Mouse (Mus musculus) stomach, postnatal 0 days (tissue): ENCODE measurements around the gene Nrsn2. TPM values are rescaled to one million over a fixed set of nuclear protein-coding genes. Genes with fewer than 3 reads are reported as not detected.
A peak's percentile ranks its signal among the peaks of the same experiment; 100 is the strongest.

Experiments used
- ATAC-seq: fragments of 200-750 bp; cut with Nextera tagmentation; 2 replicates; pipeline ENCODE4 v1.8.0; 2017; ENCODE audit not compliant: low FRiP score, low TSS enrichment
- DNase-seq: peaks from one replicate; pipeline ENCODE4 v3.0.0-alpha.2; 2016; ENCODE audit warnings: low spot score
- H3K27ac ChIP-seq: fragments of 300-500 bp; sonication (generic); replicated peaks from 2 replicates; pipeline ENCODE4 v1.5.1; 2014; ENCODE audit warnings: mild to moderate bottlenecking, control low read depth
- H3K27me3 ChIP-seq: fragments of 300-500 bp; sonication (generic); 2 replicates; pipeline ENCODE4 v1.6.1; 2014; ENCODE audit warnings: low read length; ENCODE audit not compliant: control insufficient read depth, insufficient read depth
- H3K36me3 ChIP-seq: fragments of 300-500 bp; sonication (generic); 2 replicates; pipeline ENCODE4 v1.6.1; 2014; ENCODE audit warnings: low read length, mixed read lengths; ENCODE audit not compliant: control insufficient read depth, insufficient read depth
- H3K4me1 ChIP-seq: fragments of 300-500 bp; sonication (generic); replicated peaks from 2 replicates; pipeline ENCODE4 v1.6.1; 2014; ENCODE audit warnings: antibody characterized with exemption; ENCODE audit not compliant: control insufficient read depth, insufficient read depth
- H3K4me2 ChIP-seq: fragments of 300-500 bp; sonication (generic); replicated peaks from 2 replicates; pipeline ENCODE4 v1.6.1; 2014; ENCODE audit warnings: low read depth, mild to moderate bottlenecking, control low read depth, moderate library complexity
- H3K4me3 ChIP-seq: fragments of 300-500 bp; sonication (generic); 2 replicates; pipeline ENCODE4 v1.5.1; 2014; ENCODE audit warnings: low read depth, low read length, control low read depth
- H3K9ac ChIP-seq: fragments of 300-500 bp; sonication (generic); 2 replicates; pipeline ENCODE4 v1.6.1; 2014; ENCODE audit warnings: mild to moderate bottlenecking, low read length, control low read depth, mixed read lengths
- H3K9me3 ChIP-seq: fragments of 300-500 bp; sonication (generic); 2 replicates; pipeline ENCODE4 v1.6.1; 2016; ENCODE audit warnings: low read length; ENCODE audit not compliant: control insufficient read depth
- CTCF ChIP-seq: IDR thresholded peaks from 2 replicates; pipeline ENCODE4 v1.5.1; 2016; ENCODE audit warnings: antibody characterized with exemption, low read depth, mild to moderate bottlenecking, moderate library complexity
- EP300 ChIP-seq: optimal IDR thresholded peaks from 2 replicates; pipeline ENCODE3; 2016; ENCODE audit warnings: antibody characterized with exemption
- WGBS: fragments of 180-500 bp; shearing (Covaris S2); extraction: QIAGEN DNeasy Blood & Tissue Kit; methylation state at CpG from one replicate; pipeline ENCODE4 v1.1.7; 2014; 5-methylcytosine and 5-hydroxymethylcytosine counted together
- polyA plus RNA-seq: library from polyadenylated mRNA; unstranded; fragments of >200 nt; fragmentation: Nextera tagmentation; extraction: Ambion mirVana; gene quantifications from 2 replicates; pipeline ENCODE4 v1.2.1, GENCODE M21; 2015

Nrsn2 gene
- polyA plus RNA-seq, 1 experiment from 2014 or later, result 1.1 TPM

GRCm38 (mm10) chr2:152347722-152348121 is 28.7 kb downstream of the Nrsn2 start:
- no peaks in the 10 kb centered on the region for H3K36me3 ChIP-seq
- 52% methylated on average over 2 of the region's 2 CpGs for WGBS
- H3K27ac ChIP-seq, result no peak overlapping the region
- TF ChIP-seq CTCF, result no peak
- no peak for TF ChIP-seq EP300
- H3K9ac ChIP-seq, result no peak overlapping the region
- peaks cover 3% of the 10 kb centered on the region; the same call in 1 of the 2 replicates for H3K4me1 ChIP-seq
- ATAC-seq, result no peak
- no peaks in the 10 kb centered on the region for H3K27me3 ChIP-seq
- H3K9me3 ChIP-seq, result no peaks in the 10 kb centered on the region
- H3K4me2 ChIP-seq, result no peak overlapping the region
- no peak for DNase-seq
- H3K4me3 ChIP-seq, result no peak overlapping the region

GRCm38 (mm10) chr2:152346776-152347465 is 29.5 kb downstream of the Nrsn2 start:
- H3K36me3 ChIP-seq, result no peaks in the 10 kb centered on the region
- 53% methylated on average over 9 of the region's 9 CpGs for WGBS
- no peak overlapping the region for H3K27ac ChIP-seq
- no peak for TF ChIP-seq EP300
- TF ChIP-seq CTCF, result no peak
- H3K9ac ChIP-seq, result no peak overlapping the region
- DNase-seq (no peak), ATAC-seq (no peak)
- peaks cover 3% of the 10 kb centered on the region; the same call in 1 of the 2 replicates for H3K4me1 ChIP-seq
- no peak overlapping the region for H3K4me3 ChIP-seq
- no peaks in the 10 kb centered on the region for H3K27me3 ChIP-seq
- H3K9me3 ChIP-seq, result no peaks in the 10 kb centered on the region
- H3K4me2 ChIP-seq, result no peak overlapping the region

- TF ChIP-seq CTCF, result no peak
- TF ChIP-seq EP300, result no peak
- no peaks in the 10 kb centered on the region for H3K9me3 ChIP-seq
- WGBS, result 75% methylated on average over 6 of the region's 6 CpGs
- ATAC-seq (no peak), DNase-seq (no peak)
- H3K27me3 ChIP-seq, result no peaks in the 10 kb centered on the region
- H3K27ac ChIP-seq, result no peak overlapping the region
- no peaks in the 10 kb centered on the region for H3K36me3 ChIP-seq
- no peak overlapping the region for H3K9ac ChIP-seq
- H3K4me3 ChIP-seq, result no peak overlapping the region
- H3K4me1 ChIP-seq, result peaks cover 3% of the 10 kb centered on the region; the same call in 1 of the 2 replicates
- H3K4me2 ChIP-seq, result no peak overlapping the region
Observed at GRCm38 (mm10) chr2:152345393-152345792, 31.0 kb downstream of the Nrsn2 start.

- Histone ChIP-seq H3K27me3 (no peaks in the 10 kb centered on the region), H3K36me3 (no peaks in the 10 kb centered on the region), H3K9ac (no peak overlapping the region), H3K4me1 (peaks cover 3% of the 10 kb centered on the region; the same call in 1 of the 2 replicates), H3K4me3 (no peak overlapping the region), H3K9me3 (no peaks in the 10 kb centered on the region), H3K4me2 (no peak overlapping the region), H3K27ac (no peak overlapping the region)
- ATAC-seq (no peak), DNase-seq (no peak)
- TF ChIP-seq CTCF (no peak), EP300 (no peak)
- 75% methylated on average over 5 of the region's 5 CpGs for WGBS
Observed at GRCm38 (mm10) chr2:152344909-152345308, 31.5 kb downstream of the Nrsn2 start.

- no peaks in the 10 kb centered on the region for H3K9me3 ChIP-seq
- peak; percentile 44 for ATAC-seq
- DNase-seq, result peak; percentile 38
- no peaks in the 10 kb centered on the region for H3K36me3 ChIP-seq
- peak overlapping the region; percentile 56; the same call in 1 of the 2 replicates for H3K27ac ChIP-seq
- no peaks in the 10 kb centered on the region for H3K27me3 ChIP-seq
- no peaks in the 10 kb centered on the region; the same call in 1 of the 2 replicates for H3K4me1 ChIP-seq
- peak overlapping the region; percentile 57 for H3K4me3 ChIP-seq
- WGBS, result 12% methylated on average over 10 of the region's 10 CpGs
- no peak for TF ChIP-seq CTCF
- TF ChIP-seq EP300, result no peak
- peak overlapping the region; percentile 91 for H3K4me2 ChIP-seq
- peak overlapping the region; percentile 65 for H3K9ac ChIP-seq
Observed at GRCm38 (mm10) chr2:152344361-152344760, 32.1 kb downstream of the Nrsn2 start.
